Mouse (Mus musculus) spleen, adult 10 weeks (tissue): ENCODE measurements around the gene Itpripl2. TPM values are rescaled to one million over a fixed set of nuclear protein-coding genes. Genes with fewer than 3 reads are reported as not detected.

Experiments used
- polyA plus RNA-seq: library from polyadenylated mRNA; stranded (reverse); fragments of 350-450 nt; fragmentation: Illumina TruSeq; extraction: RNeasy Lipid Tissue Mini Kit (QIAGEN cat#74804); gene quantifications from one replicate; pipeline ENCODE4 v1.2.3, GENCODE M21; 2015; ENCODE audit warnings: low replicate concordance; ENCODE audit not compliant: insufficient read depth

Itpripl2 gene
- polyA plus RNA-seq, result 20.0 TPM

GRCm38 (mm10) chr7:118491431-118492147 lies at the start of gene Itpripl2:
Gene Itpripl2 (minus strand): TSS chr7:118491975.

GRCm38 (mm10) chr7:118533178-118533578 lies 41.4 kb upstream of the Itpripl2 start, which contains the start of gene Coq7:
Gene Coq7 (minus strand): TSS chr7:118533356.

GRCm38 (mm10) chr7:118448134-118448967 lies 43.4 kb downstream of the Itpripl2 start, which contains the start of gene Syt17:
Gene Syt17 (minus strand): TSS chr7:118448222.

Other genes starting within 250 kb of the Itpripl2 start
- 157 TPM for gene Smg1, start 248.3 kb downstream of the Itpripl2 start, polyA plus RNA-seq
- 0.21 TPM for gene Syt17, start 43.8 kb downstream of the Itpripl2 start, polyA plus RNA-seq
- gene Coq7, start 41.4 kb upstream of the Itpripl2 start, polyA plus RNA-seq, result 9.4 TPM
- gene Tmc7, start 92.8 kb upstream of the Itpripl2 start, polyA plus RNA-seq, result 0.36 TPM
- not detected for gene Tmc5, start 105.3 kb upstream of the Itpripl2 start, polyA plus RNA-seq
- 56.1 TPM for gene Gde1, start 213.8 kb upstream of the Itpripl2 start, polyA plus RNA-seq
- gene Ccp110, start 220.6 kb upstream of the Itpripl2 start, polyA plus RNA-seq, result 16.1 TPM
- 39.1 TPM for gene Vps35l, start 248.3 kb upstream of the Itpripl2 start, polyA plus RNA-seq